Mouse (Mus musculus): ENCODE measurements around the gene Hif3a. TPM values are rescaled to one million over a fixed set of nuclear protein-coding genes. Genes with fewer than 3 reads are reported as not detected.

The Hif3a gene
- polyA plus RNA-seq, 1 experiment, result 5.2 TPM

GRCm38 (mm10) chr7:17056601-17057523 lies 5.4 kb downstream of the Hif3a start:
- DNase-seq (ENCODE audit: low read depth), result no peak

DNA sequence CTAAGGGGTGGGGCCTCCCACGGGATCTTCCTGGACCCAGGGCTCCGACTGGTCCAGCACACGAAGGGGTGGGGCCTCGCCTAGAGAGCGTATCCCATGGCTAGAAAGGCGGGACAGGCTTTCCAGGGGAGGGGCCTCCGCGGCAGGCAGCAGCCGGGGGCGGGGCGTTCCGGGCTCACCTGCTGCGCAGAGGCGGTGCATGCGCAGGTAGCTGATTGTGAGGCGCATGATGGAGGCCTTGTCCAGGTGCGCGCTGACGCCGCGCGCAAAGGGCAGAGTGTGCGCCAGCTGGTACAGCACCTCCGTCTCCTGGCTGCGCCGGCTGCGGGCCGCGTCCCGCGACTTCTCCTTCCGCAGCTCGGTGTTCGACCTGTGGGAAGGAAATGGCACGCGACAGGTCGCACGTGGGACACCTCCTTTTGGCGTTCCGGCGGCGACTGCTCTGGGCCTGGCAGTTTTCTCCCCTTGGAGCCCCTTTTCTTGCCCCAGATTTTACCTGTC lies 6.1 kb downstream of the Hif3a start:
- DNase-seq (ENCODE audit: low read depth), result peak; percentile 33

- DNase-seq (ENCODE audit: low read depth), result no peak
Measured at GRCm38 (mm10) chr7:17055287-17055946, 6.8 kb downstream of the Hif3a start.

DNA sequence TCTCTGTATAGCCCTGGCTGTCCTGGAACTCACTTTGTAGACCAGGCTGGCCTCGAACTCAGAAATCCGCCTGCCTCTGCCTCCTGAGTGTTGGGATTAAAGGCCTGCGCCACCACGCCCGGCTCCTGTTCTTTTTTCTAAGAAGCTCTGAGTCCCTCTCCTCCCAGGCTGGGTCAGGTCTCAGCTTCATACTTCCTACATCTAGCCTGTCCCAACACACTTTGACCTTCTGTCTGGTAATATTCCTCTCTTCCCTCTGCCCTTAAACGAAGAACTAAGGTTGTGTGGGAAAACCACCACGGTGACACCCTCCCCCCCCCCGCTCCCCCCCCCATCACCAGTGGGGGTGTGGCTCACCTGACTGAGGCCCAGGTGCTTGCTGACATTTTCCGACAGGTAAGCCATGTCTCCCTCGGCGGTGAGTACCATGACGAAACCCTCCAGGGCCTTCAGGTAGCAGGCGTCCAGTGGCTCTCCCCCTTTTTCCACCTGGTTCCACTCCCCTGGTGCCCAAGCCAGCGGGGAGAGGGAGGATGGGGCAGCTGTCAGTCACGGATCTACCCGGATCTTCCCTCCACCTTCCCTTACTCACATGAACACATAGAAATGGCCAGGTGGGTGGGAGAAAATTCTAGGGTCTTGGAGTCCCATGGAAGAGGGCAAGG lies 7.8 kb downstream of the Hif3a start:
- DNase-seq (ENCODE audit: low read depth), result no peak

GRCm38 (mm10) chr7:17050933-17051594 lies 11.2 kb downstream of the Hif3a start:
- DNase-seq (ENCODE audit: low read depth), result no peak

- no peak for DNase-seq (ENCODE audit: low read depth)
Measured at GRCm38 (mm10) chr7:17050491-17050890, 11.7 kb downstream of the Hif3a start.

- DNase-seq (ENCODE audit: low read depth), result no peak
Measured at GRCm38 (mm10) chr7:17048431-17049190, 13.6 kb downstream of the Hif3a start.

GRCm38 (mm10) chr7:17047041-17047682 lies 15.1 kb downstream of the Hif3a start:
- no peak for DNase-seq (ENCODE audit: low read depth)

- DNase-seq (ENCODE audit: low read depth), result no peak
Measured at GRCm38 (mm10) chr7:17045743-17046142, 16.5 kb downstream of the Hif3a start.

- DNase-seq (ENCODE audit: low read depth), result no peak
Measured at GRCm38 (mm10) chr7:17039373-17039772, 22.9 kb downstream of the Hif3a start.

DNA sequence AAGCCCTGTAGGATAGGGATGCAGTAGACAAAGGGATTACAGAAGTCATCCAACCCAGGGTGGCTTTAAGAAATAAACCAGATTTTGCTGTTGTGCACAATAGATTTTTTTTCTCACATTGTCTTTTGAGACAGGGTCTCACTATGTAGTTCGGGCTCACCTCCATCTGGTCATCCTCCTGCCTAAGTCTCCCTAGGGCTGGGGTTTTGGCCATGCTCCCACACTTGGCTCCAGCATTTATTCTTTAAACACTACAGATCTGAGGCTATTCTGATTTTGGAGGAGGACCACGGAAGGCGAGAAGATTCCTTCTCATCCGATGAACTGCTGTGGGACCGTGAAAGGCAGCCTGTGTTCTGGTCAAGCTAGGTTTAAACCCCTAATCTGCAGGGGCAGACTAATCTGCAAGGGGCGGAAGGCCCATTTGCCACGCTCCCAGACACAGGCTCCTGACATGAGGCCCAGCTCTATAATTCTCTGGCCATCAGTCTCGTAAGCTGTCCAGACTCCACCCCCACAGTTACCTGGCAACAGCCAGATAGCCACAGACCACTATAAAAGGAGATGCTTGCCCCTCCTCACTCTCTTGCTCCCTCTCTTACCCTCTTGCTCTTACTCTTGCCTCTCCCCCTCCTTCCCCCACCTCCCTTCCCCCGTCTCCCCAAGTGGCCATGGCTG lies 24.1 kb downstream of the Hif3a start:
- DNase-seq (ENCODE audit: low read depth), result no peak

DNA sequence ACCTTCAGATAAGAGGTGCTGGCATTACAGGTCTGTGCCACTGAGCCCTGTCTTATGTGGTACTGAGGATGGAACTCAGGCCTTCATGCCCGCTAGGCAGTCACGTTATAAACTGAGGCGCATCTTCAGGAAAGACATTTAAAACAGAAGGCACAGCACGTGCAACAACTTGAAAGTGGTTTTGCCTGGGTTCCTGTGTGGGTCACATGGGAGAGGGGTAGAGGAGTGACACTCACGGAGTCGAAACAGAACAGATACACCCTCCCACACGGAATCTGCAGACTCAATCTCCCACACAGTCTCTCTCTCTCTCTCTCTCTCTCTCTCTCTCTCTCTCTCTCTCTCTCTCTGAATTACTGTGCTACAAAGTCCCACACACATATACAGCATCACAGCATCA lies 32.0 kb downstream of the Hif3a start:
- DNase-seq (ENCODE audit: low read depth), result no peak

DNA sequence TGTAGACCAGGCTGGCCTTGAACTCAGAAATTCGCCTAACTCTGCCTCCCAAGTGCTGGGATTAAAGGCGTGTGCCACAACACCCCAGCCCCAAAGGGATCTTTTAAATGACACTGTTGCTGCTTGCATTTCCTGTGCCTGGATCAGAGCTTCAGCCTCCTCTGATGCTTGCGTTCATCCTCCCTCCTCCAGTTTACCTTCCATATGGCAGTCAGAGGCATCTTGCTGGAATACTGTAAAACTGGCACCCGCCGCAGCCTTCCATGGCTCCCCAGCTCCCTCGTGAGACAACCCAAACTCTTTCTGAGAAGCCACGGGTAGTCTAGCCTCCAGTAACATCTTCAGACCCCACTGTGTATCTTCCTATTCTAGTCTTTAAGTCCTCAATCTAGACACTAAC lies 33.3 kb downstream of the Hif3a start:
- DNase-seq (ENCODE audit: low read depth), result no peak

- DNase-seq (ENCODE audit: low read depth), result no peak
Measured at GRCm38 (mm10) chr7:17027588-17028343, 34.5 kb downstream of the Hif3a start, which contains the start of gene Ppp5c. Ppp5c (minus strand) TSS chr7:17027924.

DNA sequence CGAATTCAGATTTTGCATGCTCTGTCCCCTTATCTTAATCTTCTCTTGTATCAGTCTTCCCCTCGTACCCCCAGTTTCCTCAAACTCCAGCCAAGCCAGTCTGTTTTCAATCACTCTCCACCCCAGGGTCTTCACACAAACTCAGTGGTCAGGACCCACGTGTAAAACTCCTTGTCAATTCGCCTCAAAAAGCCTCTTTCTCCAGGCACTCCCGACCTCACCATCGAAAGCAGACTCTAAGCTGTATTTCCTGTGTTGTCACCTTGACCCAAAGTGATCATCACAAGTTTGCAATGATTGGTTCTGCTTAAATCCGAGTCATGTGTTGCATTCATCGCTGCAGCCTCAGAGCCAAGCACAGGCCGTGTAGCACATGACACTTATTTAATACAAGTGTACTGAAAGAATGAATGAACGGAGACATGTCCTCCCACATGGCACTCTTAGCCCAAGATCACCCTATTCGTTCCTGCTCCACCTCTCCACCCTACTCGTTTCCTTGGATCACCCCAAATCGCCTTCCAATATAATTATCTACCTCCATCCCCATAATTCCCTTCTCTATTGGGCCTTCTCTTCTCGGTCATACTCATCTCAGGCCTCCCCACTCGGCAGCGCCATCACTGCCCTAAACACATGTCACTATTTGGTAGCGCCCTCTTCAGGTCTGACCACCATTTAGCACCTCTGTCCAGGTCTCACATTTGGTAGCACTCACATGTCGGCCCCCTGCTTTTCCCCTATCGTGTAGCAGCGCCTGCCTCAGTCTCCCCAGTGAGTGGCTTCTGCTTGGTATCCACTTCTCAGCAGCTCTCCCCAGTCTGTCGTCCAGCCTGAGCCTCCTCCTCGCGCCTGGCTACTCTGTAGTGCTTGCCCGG lies 35.3 kb downstream of the Hif3a start:
- DNase-seq (ENCODE audit: low read depth), result no peak

- DNase-seq (ENCODE audit: low read depth), result no peak
Measured at GRCm38 (mm10) chr7:17025896-17026622, 36.2 kb downstream of the Hif3a start.

DNA sequence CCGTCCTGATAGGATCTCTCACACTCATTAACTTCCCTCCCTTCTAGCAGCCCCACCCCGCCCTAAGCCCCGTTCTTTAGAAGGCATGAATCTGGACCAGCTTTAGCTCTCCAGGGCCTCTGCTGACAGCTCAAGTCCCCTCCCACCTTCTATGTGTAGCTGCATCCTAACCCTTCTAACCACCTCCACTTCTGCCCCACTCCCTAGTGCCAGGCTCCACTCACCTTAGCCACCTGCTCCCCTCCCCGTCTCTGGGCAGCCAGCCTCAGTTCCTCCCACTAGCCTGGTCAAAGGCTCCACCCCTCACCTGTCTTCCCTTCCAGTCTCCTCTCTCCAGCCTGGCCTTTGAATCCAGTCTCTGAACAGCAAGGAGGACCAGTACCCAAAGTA lies 36.7 kb downstream of the Hif3a start:
- DNase-seq (ENCODE audit: low read depth), result peak; percentile 61
